Mouse (Mus musculus): ENCODE results near the gene Defb29.

DNA sequence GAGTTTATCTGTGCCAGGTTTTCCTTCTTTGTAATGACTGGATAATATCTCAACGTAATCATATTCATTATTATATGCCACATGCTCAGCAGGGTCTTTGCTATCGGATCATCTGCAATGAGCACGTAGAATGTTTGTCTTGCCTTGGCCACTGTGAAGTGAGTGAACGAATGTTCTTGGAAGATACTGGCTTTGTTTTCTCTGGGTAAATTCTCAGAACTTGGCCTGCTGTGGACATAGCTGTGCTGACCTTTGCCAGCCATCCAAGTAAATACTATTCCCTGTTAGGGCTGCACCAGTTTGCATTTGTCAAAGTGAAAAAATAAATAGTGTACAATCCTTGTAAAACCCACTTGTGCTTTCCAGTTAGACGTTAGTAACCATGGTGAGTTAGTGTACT is 8.2 kb upstream of the Defb29 start:
- TF ChIP-seq CTCF (IDR thresholded peaks at IDR 0.05; ENCODE audit: low read depth) (no peak), EP300 (IDR thresholded peaks at IDR 0.05; ENCODE audit: low read depth) (no peak)
